Mouse (Mus musculus): ENCODE data around the gene Gja3. TPM values are rescaled to one million over a fixed set of nuclear protein-coding genes. Genes with fewer than 3 reads are reported as not detected.
"Not testable (repeated sequence)": the region's sequence is repeated elsewhere in the genome, so short reads cannot be mapped to it uniquely, and the experiment has no call there.

The Gja3 gene
- polyA plus RNA-seq, 2 experiments = 4.1 to 6.8 TPM

GRCm38 (mm10) chr14:57089107-57089506 lies 31.2 kb upstream of the Gja3 start:
- Histone ChIP-seq H3K36me3 (ENCODE audit: control insufficient read depth, insufficient read depth, low read length) (no peaks in the 10 kb centered on the region), H3K4me3 (replicated peaks; ENCODE audit: low read length) (no peak overlapping the region), H3K27ac (replicated peaks; ENCODE audit: low read depth, low read length) (no peak overlapping the region), H3K9me3 (ENCODE audit: control insufficient read depth, low read length) (no peaks in the 10 kb centered on the region), H3K27me3 (ENCODE audit: control insufficient read depth, insufficient read depth, low read length) (no peaks in the 10 kb centered on the region), H3K4me2 (replicated peaks; ENCODE audit: low read depth, low read length, severe bottlenecking) (no peak overlapping the region), H3K4me1 (ENCODE audit: control insufficient read depth, insufficient read depth, low read length) (peaks cover 7% of the 10 kb centered on the region), H3K9ac (ENCODE audit: low read depth, low read length, severe bottlenecking) (no peak overlapping the region)
- 84% methylated on average over 7 of the region's 7 CpGs for WGBS
- no peak for DNase-seq (ENCODE audit: low spot score)
- no peak for TF ChIP-seq POLR2A (IDR thresholded peaks at IDR 0.05; ENCODE audit: borderline replicate concordance, extremely low read depth, insufficient read depth, insufficient read length)
- ATAC-seq (ENCODE audit: low FRiP score, low read depth) = no peak

GRCm38 (mm10) chr14:57084180-57084668 lies 26.3 kb upstream of the Gja3 start:
- peak; percentile 65 for ATAC-seq (ENCODE audit: low FRiP score, low read depth)
- peaks cover 14% of the 10 kb centered on the region for H3K4me1 ChIP-seq (ENCODE audit: control insufficient read depth, insufficient read depth, low read length)
- WGBS = 11% methylated on average over 11 of the region's 11 CpGs
- H3K27me3 ChIP-seq (ENCODE audit: control insufficient read depth, insufficient read depth, low read length) = no peaks in the 10 kb centered on the region
- no peak for TF ChIP-seq POLR2A (IDR thresholded peaks at IDR 0.05; ENCODE audit: borderline replicate concordance, extremely low read depth, insufficient read depth, insufficient read length)
- H3K4me2 ChIP-seq (replicated peaks; ENCODE audit: low read depth, low read length, severe bottlenecking) = 0 out of 2 replicates have a peak overlapping the region, but pooled peaks have one; percentile 4
- no peaks in the 10 kb centered on the region for H3K9me3 ChIP-seq (ENCODE audit: control insufficient read depth, low read length)
- no peaks in the 10 kb centered on the region for H3K36me3 ChIP-seq (ENCODE audit: control insufficient read depth, insufficient read depth, low read length)
- H3K27ac ChIP-seq (replicated peaks; ENCODE audit: low read depth, low read length) = no peak overlapping the region
- peak; percentile 41 for DNase-seq (ENCODE audit: low spot score)
- H3K4me3 ChIP-seq (replicated peaks; ENCODE audit: low read length) = no peak overlapping the region
- H3K9ac ChIP-seq (ENCODE audit: low read depth, low read length, severe bottlenecking) = no peak overlapping the region

GRCm38 (mm10) chr14:57082863-57083262 lies 25.0 kb upstream of the Gja3 start:
- TF ChIP-seq POLR2A (IDR thresholded peaks at IDR 0.05; ENCODE audit: borderline replicate concordance, extremely low read depth, insufficient read depth, insufficient read length) = no peak
- no peak overlapping the region for H3K27ac ChIP-seq (replicated peaks; ENCODE audit: low read depth, low read length)
- H3K4me1 ChIP-seq (ENCODE audit: control insufficient read depth, insufficient read depth, low read length) = peaks cover 14% of the 10 kb centered on the region
- H3K27me3 ChIP-seq (ENCODE audit: control insufficient read depth, insufficient read depth, low read length) = no peaks in the 10 kb centered on the region
- ATAC-seq (ENCODE audit: low FRiP score, low read depth) (no peak), DNase-seq (ENCODE audit: low spot score) (no peak)
- H3K36me3 ChIP-seq (ENCODE audit: control insufficient read depth, insufficient read depth, low read length) = no peaks in the 10 kb centered on the region
- no peaks in the 10 kb centered on the region for H3K9me3 ChIP-seq (ENCODE audit: control insufficient read depth, low read length)
- H3K9ac ChIP-seq (ENCODE audit: low read depth, low read length, severe bottlenecking) = no peak overlapping the region
- WGBS = 100% methylated on average over 1 of the region's 1 CpGs
- H3K4me3 ChIP-seq (replicated peaks; ENCODE audit: low read length) = no peak overlapping the region
- H3K4me2 ChIP-seq (replicated peaks; ENCODE audit: low read depth, low read length, severe bottlenecking) = no peak overlapping the region

GRCm38 (mm10) chr14:57075537-57075936 lies 17.6 kb upstream of the Gja3 start:
- no peak overlapping the region for H3K9ac ChIP-seq (ENCODE audit: low read depth, low read length, severe bottlenecking)
- WGBS = 77% methylated on average over 6 of the region's 6 CpGs
- no peak for TF ChIP-seq POLR2A (IDR thresholded peaks at IDR 0.05; ENCODE audit: borderline replicate concordance, extremely low read depth, insufficient read depth, insufficient read length)
- DNase-seq (ENCODE audit: low spot score) = no peak
- no peak overlapping the region for H3K4me3 ChIP-seq (replicated peaks; ENCODE audit: low read length)
- no peaks in the 10 kb centered on the region for H3K36me3 ChIP-seq (ENCODE audit: control insufficient read depth, insufficient read depth, low read length)
- no peak for ATAC-seq (ENCODE audit: low FRiP score, low read depth)
- no peaks in the 10 kb centered on the region for H3K9me3 ChIP-seq (ENCODE audit: control insufficient read depth, low read length)
- H3K27ac ChIP-seq (replicated peaks; ENCODE audit: low read depth, low read length) = no peak overlapping the region
- H3K4me1 ChIP-seq (ENCODE audit: control insufficient read depth, insufficient read depth, low read length) = no peaks in the 10 kb centered on the region
- no peaks in the 10 kb centered on the region for H3K27me3 ChIP-seq (ENCODE audit: control insufficient read depth, insufficient read depth, low read length)
- H3K4me2 ChIP-seq (replicated peaks; ENCODE audit: low read depth, low read length, severe bottlenecking) = no peak overlapping the region

- not testable (repeated sequence) for H3K4me3 ChIP-seq (replicated peaks; ENCODE audit: low read length); H3K27me3 ChIP-seq (ENCODE audit: control insufficient read depth, insufficient read depth, low read length); DNase-seq (ENCODE audit: low spot score)
Observed at GRCm38 (mm10) chr14:57069906-57070305, 12.0 kb upstream of the Gja3 start.

GRCm38 (mm10) chr14:57066053-57066452 lies 8.2 kb upstream of the Gja3 start:
- Histone ChIP-seq H3K27ac (replicated peaks; ENCODE audit: low read depth, low read length) (no peak overlapping the region), H3K9me3 (ENCODE audit: control insufficient read depth, low read length) (no peaks in the 10 kb centered on the region), H3K27me3 (ENCODE audit: control insufficient read depth, insufficient read depth, low read length) (no peaks in the 10 kb centered on the region), H3K4me3 (replicated peaks; ENCODE audit: low read length) (no peak overlapping the region), H3K4me1 (ENCODE audit: control insufficient read depth, insufficient read depth, low read length) (no peaks in the 10 kb centered on the region), H3K36me3 (ENCODE audit: control insufficient read depth, insufficient read depth, low read length) (no peaks in the 10 kb centered on the region), H3K4me2 (replicated peaks; ENCODE audit: low read depth, low read length, severe bottlenecking) (no peak overlapping the region), H3K9ac (ENCODE audit: low read depth, low read length, severe bottlenecking) (no peak overlapping the region)
- no peak for ATAC-seq (ENCODE audit: low FRiP score, low read depth)
- TF ChIP-seq POLR2A (IDR thresholded peaks at IDR 0.05; ENCODE audit: borderline replicate concordance, extremely low read depth, insufficient read depth, insufficient read length) = no peak
- no peak for DNase-seq (ENCODE audit: low spot score)

More at GRCm38 (mm10) chr14:57069906-57070305, 12.0 kb upstream of the Gja3 start:
- H3K36me3 ChIP-seq (ENCODE audit: control insufficient read depth, insufficient read depth, low read length); H3K9ac ChIP-seq (ENCODE audit: low read depth, low read length, severe bottlenecking); H3K4me2 ChIP-seq (replicated peaks; ENCODE audit: low read depth, low read length, severe bottlenecking); H3K9me3 ChIP-seq (ENCODE audit: control insufficient read depth, low read length); ATAC-seq (ENCODE audit: low FRiP score, low read depth); H3K27ac ChIP-seq (replicated peaks; ENCODE audit: low read depth, low read length); H3K4me1 ChIP-seq (ENCODE audit: control insufficient read depth, insufficient read depth, low read length): not testable (repeated sequence)
- whole genome bisulfite sequencing = 0% methylated on average over 2 of the region's 2 CpGs

- H3K4me2 ChIP-seq (replicated peaks; ENCODE audit: low read depth, low read length, severe bottlenecking); H3K4me3 ChIP-seq (replicated peaks; ENCODE audit: low read length); H3K9me3 ChIP-seq (ENCODE audit: control insufficient read depth, low read length); H3K9ac ChIP-seq (ENCODE audit: low read depth, low read length, severe bottlenecking); H3K36me3 ChIP-seq (ENCODE audit: control insufficient read depth, insufficient read depth, low read length); H3K4me1 ChIP-seq (ENCODE audit: control insufficient read depth, insufficient read depth, low read length); H3K27ac ChIP-seq (replicated peaks; ENCODE audit: low read depth, low read length): not testable (repeated sequence)
- DNase-seq (ENCODE audit: low spot score) = peak; percentile 60
- H3K27me3 ChIP-seq (ENCODE audit: control insufficient read depth, insufficient read depth, low read length) = peaks cover 30% of the 10 kb centered on the region
- WGBS = 0% methylated on average over 1 of the region's 1 CpGs
- ATAC-seq (ENCODE audit: low FRiP score, low read depth) = 0 out of 2 replicates have a peak, but pooled peaks have one; percentile 13
Observed at GRCm38 (mm10) chr14:57060052-57060451, 2.2 kb upstream of the Gja3 start.

All from limb, embryonic 14.5 days (tissue).